Mouse (Mus musculus): Measurements from ENCODE around the gene Tmem255a.

The Tmem255a gene

GRCm38 (mm10) chrX:38166064-38166463, 86.2 kb downstream of the Tmem255a start:
- DNase-seq (ENCODE audit: low spot score): no peak

DNA sequence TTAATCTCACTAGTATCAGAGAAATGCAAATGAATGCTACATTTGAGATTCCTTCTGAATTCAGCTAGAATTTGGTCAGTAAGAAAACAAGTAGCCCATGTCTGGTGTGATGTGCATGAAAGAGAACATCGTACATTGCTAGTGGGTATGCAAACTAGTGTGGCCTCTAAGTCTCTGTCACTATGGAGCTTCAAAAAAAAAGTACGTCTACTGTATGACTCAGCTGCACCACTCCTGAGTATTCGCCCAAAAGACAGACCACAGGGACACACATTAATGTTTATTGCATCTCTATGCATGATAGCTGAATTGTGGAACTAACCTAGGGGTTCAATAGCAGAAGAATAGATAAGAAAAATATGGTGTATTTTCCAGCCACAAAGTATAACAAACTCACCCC, 86.9 kb downstream of the Tmem255a start:
- DNase-seq (ENCODE audit: low spot score): no peak

DNA sequence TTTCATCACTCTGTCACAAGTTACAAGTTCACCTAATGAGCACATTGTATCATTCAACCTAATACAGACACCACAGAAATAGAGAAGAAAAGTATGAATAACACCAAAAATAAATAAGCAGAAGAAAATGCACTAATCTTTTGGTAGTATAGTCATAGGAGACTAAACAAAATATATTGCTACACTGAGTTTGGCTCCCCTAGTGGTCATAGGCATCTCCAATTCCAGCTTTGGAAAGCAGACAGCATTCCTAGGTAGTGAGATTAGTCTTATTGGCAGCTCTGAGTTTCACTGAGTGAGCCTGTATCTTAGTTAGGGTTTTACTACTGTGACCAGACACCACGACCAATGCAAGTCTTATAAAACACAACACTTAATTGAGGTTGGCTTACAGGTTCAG, 93.1 kb downstream of the Tmem255a start:
- no peak for DNase-seq (ENCODE audit: low spot score)
